Mouse (Mus musculus) brain, embryonic 14.5 days (tissue): ENCODE data around the gene Rnf41. TPM values are rescaled to one million over a fixed set of nuclear protein-coding genes. Genes with fewer than 3 reads are reported as not detected.

Experiments used
- DNase-seq: peaks from one replicate; pipeline ENCODE4 v3.0.0-alpha.2; 2011; ENCODE audit warnings: low read depth
- CTCF ChIP-seq: fragments of 200-500 bp; IDR thresholded peaks from 2 replicates; pipeline ENCODE4 v1.5.1; 2012; ENCODE audit warnings: inconsistent platforms, mild to moderate bottlenecking, moderate library complexity, borderline replicate concordance; ENCODE audit not compliant: insufficient read depth, insufficient read length; ENCODE audit errors: extremely low read depth
- POLR2A ChIP-seq: fragments of 200-500 bp; IDR thresholded peaks from 2 replicates; pipeline ENCODE4 v1.6.1; 2012; ENCODE audit warnings: mild to moderate bottlenecking, inconsistent platforms, borderline replicate concordance; ENCODE audit not compliant: poor library complexity, insufficient read depth, insufficient read length, severe bottlenecking; ENCODE audit errors: extremely low read depth
- polyA plus RNA-seq: library from polyadenylated mRNA; depleted of rRNA; stranded (reverse); fragments of >200 nt; gene quantifications from 2 replicates; pipeline ENCODE4 v1.2.3, GENCODE M21; 2012; rRNA removed

Gene Rnf41
- polyA plus RNA-seq, 1 experiment, result 76.9 TPM

DNA sequence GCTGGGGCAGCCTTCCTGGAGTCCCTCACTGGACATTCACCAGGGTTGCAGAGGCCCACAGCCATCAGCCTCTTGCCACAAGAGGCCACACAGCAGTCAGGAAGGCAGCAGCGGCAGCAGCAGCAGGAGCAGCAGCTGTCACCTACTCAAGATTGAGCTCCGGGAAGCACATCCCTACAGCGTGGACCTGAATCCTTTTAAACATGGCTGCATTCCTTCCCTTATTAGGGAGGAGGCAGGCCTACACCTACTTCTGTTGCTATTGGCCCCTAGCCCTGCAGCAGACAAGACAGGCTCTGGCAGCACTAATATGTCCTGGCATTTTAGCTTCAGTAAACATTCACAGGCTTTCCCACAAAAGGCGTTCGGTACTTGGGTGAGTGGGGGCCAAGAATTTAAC is 78.8 kb downstream of the Rnf41 start:
- no peak for TF ChIP-seq POLR2A
- TF ChIP-seq CTCF, result no peak
- peak; percentile 7 for DNase-seq

DNA sequence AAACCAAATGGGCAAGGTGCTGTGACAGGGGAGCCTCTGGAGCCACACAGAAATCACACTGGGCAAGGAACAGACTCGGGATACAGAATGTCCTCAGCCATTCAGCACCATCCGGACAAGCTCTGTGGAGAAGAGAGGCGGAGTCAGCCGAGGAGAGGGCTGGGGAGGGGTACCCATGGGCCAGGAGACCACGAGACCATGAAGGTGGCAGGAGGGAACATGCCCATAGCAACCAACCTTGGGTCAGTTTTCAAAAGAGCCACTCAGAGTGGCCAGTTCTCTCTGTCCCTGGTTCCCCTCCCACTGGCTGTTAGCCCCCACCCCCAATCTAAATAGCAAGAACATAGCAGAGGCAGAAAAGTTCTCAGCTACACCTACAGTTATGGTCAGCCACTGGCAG is 79.5 kb downstream of the Rnf41 start:
- TF ChIP-seq POLR2A, result no peak
- TF ChIP-seq CTCF, result no peak
- no peak for DNase-seq

Other genes starting within 250 kb of the Rnf41 start
- gene Rbms2, start 231.4 kb upstream of the Rnf41 start, polyA plus RNA-seq, result 23.6 and 26.7 TPM in 2 replicates
- gene Gls2, start 217.2 kb upstream of the Rnf41 start, polyA plus RNA-seq, result 2.4 and 4.4 TPM in 2 replicates
- 12.6 and 15.2 TPM in 2 replicates for gene Spryd4, start 199.8 kb upstream of the Rnf41 start, polyA plus RNA-seq
- 0.36 and 0.39 TPM in 2 replicates for gene Mip, start 185.8 kb upstream of the Rnf41 start, polyA plus RNA-seq
- gene Timeless, start 179.6 kb upstream of the Rnf41 start, polyA plus RNA-seq, result 12.9 and 14.0 TPM in 2 replicates
- 0.20 and 0.23 TPM in 2 replicates for gene Apon, start 157.6 kb upstream of the Rnf41 start, polyA plus RNA-seq
- not detected in 2 replicates for gene Apof, start 143.0 kb upstream of the Rnf41 start, polyA plus RNA-seq
- gene Stat2, start 141.1 kb upstream of the Rnf41 start, polyA plus RNA-seq, result 26.4 and 27.7 TPM in 2 replicates
- gene Il23a, start 112.9 kb upstream of the Rnf41 start, polyA plus RNA-seq, result 0.11 and 0.20 TPM in 2 replicates
- gene Pan2, start 108.3 kb upstream of the Rnf41 start, polyA plus RNA-seq, result 38.4 and 47.4 TPM in 2 replicates
- gene Cnpy2, start 89.2 kb upstream of the Rnf41 start, polyA plus RNA-seq, result 84.5 and 86.3 TPM in 2 replicates
- 185 and 203 TPM in 2 replicates for gene Cs, start 73.9 kb upstream of the Rnf41 start, polyA plus RNA-seq
- gene Coq10a, start 42.7 kb upstream of the Rnf41 start, polyA plus RNA-seq, result 69.0 and 90.1 TPM in 2 replicates
- 43.1 and 55.1 TPM in 2 replicates for gene Ankrd52, start 34.5 kb upstream of the Rnf41 start, polyA plus RNA-seq
- gene Slc39a5, start 10.4 kb upstream of the Rnf41 start, polyA plus RNA-seq, result 0.04 and 0.35 TPM in 2 replicates
- gene Nabp2, start 165 bp upstream of the Rnf41 start, polyA plus RNA-seq, result 96.8 and 102 TPM in 2 replicates
- 377 and 390 TPM in 2 replicates for gene Smarcc2, start 47.6 kb downstream of the Rnf41 start, polyA plus RNA-seq
- gene Myl6, start 82.5 kb downstream of the Rnf41 start, polyA plus RNA-seq, result 1,007 and 1,045 TPM in 2 replicates
- 31.6 and 36.4 TPM in 2 replicates for gene Myl6b, start 87.0 kb downstream of the Rnf41 start, polyA plus RNA-seq
- gene Esyt1, start 114.2 kb downstream of the Rnf41 start, polyA plus RNA-seq, result 15.4 and 20.1 TPM in 2 replicates
- gene Zc3h10, start 136.1 kb downstream of the Rnf41 start, polyA plus RNA-seq, result 19.3 and 23.1 TPM in 2 replicates
- gene Rpl41, start 137.6 kb downstream of the Rnf41 start, polyA plus RNA-seq, result 2,223 TPM in 2 replicates
- gene Pa2g4, start 154.3 kb downstream of the Rnf41 start, polyA plus RNA-seq, result 117 and 123 TPM in 2 replicates
- gene Erbb3, start 178.0 kb downstream of the Rnf41 start, polyA plus RNA-seq, result 0.87 and 1.5 TPM in 2 replicates
- 896 and 1,032 TPM in 2 replicates for gene Rps26, start 215.1 kb downstream of the Rnf41 start, polyA plus RNA-seq
- 18.8 and 31.3 TPM in 2 replicates for gene Ikzf4, start 234.3 kb downstream of the Rnf41 start, polyA plus RNA-seq